Mouse (Mus musculus) adrenal gland (tissue): ENCODE measurements around the gene Rslcan18.
"Not testable (repeated sequence)": the region's sequence is repeated elsewhere in the genome, so short reads cannot be mapped to it uniquely, and the experiment has no call there.

ENCODE experiments used
- intact Hi-C: fragments of 180-260 bp; cut with DNase I; formaldehyde crosslinking; loops from one replicate; pipeline ENCODE4 v1.15.1; 2025
- long read RNA-seq, 2 experiments: library from polyadenylated mRNA; unstranded; transcript quantifications; one replicate each; pipeline ENCODE4 v2.0.0; 2020; ENCODE audit warnings: borderline replicate concordance in 1 of 2; ENCODE audit not compliant: insufficient replicate concordance in 1 of 2

The Rslcan18 gene
- long read RNA-seq, experiment 1, partial matches to known transcripts, result 0 of 1 reads
- long read RNA-seq, experiment 1, other reads (novel, unspliced or antisense), result 1 of 1 reads
- long read RNA-seq, experiment 2, result 0 reads

DNA sequence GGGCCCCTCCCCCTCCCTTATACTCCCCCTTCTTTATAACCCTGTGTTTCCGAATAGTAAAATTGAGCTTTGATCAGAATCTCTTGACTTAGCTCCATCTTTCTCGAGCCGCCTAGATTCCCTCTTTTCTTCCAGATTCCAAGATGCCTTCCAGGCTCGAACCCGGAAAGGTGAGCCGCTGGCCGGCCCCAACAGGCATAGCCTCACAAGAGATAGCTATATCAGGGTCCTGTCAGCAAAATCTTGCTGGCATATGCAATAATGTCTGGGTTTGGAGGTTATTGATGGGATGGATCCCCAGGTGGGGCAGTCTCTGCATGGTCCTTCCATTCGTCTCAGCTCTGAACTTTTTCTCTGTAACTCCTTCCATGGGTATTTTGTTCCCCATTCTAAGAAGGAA is at the start of gene Rslcan18:
Rslcan18 (minus strand) TSS at position 101 of the 400 bp plus-strand sequence.
- intact Hi-C loops, result not testable (repeated sequence)

DNA sequence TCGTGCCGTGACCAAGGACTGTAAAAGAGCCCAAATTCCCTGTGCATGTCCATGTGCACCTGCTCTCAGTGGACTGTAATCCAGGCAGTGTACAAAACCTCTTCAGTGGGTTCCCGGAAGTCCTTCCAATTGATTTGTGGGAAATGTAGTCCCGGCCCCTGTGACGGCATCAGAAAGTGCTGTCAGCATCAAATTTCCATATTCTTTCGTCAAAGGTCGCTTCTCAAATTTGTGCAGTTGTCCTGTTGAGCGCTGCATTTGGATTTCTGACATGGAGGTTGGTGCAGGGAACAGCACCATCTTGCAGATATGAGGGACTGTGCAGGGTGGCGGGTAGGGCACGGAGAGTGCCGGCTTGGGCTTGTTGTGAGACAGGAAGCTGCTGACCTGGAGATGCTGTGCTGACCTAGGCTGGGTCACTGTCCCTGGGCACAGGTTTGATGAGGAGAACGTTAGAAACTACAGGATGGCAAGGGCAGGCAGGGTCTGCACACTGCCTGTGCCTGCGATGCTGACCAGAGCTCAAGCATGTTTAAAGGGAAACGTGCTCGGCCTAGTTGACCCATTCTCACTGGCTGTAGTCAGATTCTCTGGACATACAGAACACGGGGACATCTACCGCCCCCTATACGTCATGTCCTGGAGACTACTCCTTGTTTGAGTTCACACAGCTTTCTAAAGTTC is 12.1 kb upstream of the Rslcan18 start:
- intact Hi-C loops, result loop anchor here (5.0 to 10.0 kb wide), 2 partner anchors 47 to 179 kb away; partner anchors contain the start of genes Rsl1 and Zfp457

GRCm38 (mm10) chr13:67127507-67127906 is 11.4 kb upstream of the Rslcan18 start:
- intact Hi-C loops, result loop anchor here (5.0 to 10.0 kb wide), 2 partner anchors 47 to 180 kb away; partner anchors contain the start of genes Rsl1 and Zfp457

GRCm38 (mm10) chr13:67124460-67124859 is 8.4 kb upstream of the Rslcan18 start:
- intact Hi-C loops, result loop anchor here (10.0 kb wide), 1 partner anchor 50 kb away; the partner anchor contains the start of gene Rsl1

GRCm38 (mm10) chr13:67121360-67121759 is 5.3 kb upstream of the Rslcan18 start, which contains the start of gene Zfp759:
Gene Zfp759 (plus strand): TSS chr13:67121660.
- intact Hi-C loops, result loop anchor here (10.0 kb wide), 1 partner anchor 53 kb away; the partner anchor contains the start of gene Rsl1

DNA sequence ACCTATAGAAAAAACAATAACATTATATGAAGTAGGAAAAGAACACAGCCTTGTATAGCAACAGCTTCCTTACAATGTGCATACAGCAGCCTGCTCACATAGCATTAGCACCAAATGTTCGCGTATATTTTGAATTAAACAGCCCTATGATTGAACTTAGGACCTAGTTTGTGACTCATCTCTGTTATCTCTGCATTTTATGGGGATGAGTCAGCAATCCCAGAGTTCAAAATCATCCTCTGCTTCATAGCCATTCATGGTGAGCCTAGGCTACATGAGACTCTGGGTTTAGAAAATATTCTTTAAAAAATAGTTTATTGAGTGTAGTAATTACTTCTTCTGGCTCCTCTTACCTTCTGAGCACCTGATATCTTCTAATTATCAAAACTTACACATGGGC is 2.8 kb downstream of the Rslcan18 start:
- intact Hi-C loops, result no loop called here

DNA sequence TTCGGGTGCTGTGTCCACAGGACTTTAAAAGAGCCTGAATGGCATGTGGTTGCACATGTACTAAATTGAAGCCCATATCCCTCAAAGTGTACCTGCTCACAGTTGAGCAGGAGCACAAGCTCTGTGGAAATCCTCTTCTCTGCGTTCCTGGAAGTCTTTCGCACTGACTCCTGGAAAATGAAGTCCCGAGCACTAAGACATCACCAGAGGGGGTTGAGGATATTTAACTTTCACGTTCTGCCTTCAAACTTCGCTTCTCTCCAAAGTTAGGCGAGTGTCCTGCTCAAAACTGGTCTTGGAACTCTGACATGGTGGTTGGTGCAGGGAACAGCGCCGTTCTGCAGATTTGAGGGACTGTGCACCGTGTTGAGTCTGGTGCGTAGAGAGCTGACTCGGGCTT is 4.0 kb downstream of the Rslcan18 start:
- intact Hi-C loops, result no loop called here

GRCm38 (mm10) chr13:67108821-67109206 is 7.2 kb downstream of the Rslcan18 start:
- intact Hi-C loops, result loop anchor here (5.0 to 10.0 kb wide), 2 partner anchors 47 to 104 kb away; partner anchors contain the start of gene Zfp712

DNA sequence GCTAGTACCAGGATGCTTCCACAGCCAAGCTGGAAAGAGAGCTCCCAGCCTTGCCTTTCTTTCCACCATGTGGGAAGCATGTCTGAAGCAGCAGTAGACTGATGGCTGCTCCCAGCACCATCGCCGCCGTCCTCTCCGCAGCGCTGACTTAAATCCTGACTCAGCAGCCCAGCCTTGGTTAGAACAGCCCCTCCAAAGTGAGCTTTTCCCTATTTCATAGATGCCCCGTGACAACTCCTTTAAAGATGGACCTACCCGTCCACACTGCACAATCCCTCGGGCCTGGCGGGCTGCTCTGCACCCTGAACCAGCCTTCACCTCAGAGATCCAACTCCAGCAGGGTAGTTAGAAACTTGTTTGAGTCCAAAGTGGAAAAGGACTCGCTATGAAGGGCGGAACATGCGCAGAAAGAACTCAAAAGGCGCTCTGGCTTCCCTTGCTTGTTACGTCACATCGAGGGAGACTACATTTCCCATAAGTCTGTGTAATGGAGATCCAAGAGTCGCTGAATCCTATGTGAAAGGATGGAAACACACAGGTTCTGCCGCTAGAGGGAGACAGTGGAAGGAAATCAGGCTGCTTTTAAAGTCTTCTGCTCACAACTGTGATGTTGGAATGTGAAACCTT is 7.8 kb downstream of the Rslcan18 start, which contains the start of gene Gm28557:
Gm28557 (minus strand) TSS at position 411 of the 627 bp plus-strand sequence.
- intact Hi-C loops, result loop anchor here (5.0 to 10.0 kb wide), 2 partner anchors 46 to 104 kb away; partner anchors contain the start of gene Zfp712

GRCm38 (mm10) chr13:67107681-67108080 is 8.4 kb downstream of the Rslcan18 start:
- intact Hi-C loops, result loop anchor here (5.0 to 10.0 kb wide), 2 partner anchors 45 to 103 kb away; partner anchors contain the start of gene Zfp712

DNA sequence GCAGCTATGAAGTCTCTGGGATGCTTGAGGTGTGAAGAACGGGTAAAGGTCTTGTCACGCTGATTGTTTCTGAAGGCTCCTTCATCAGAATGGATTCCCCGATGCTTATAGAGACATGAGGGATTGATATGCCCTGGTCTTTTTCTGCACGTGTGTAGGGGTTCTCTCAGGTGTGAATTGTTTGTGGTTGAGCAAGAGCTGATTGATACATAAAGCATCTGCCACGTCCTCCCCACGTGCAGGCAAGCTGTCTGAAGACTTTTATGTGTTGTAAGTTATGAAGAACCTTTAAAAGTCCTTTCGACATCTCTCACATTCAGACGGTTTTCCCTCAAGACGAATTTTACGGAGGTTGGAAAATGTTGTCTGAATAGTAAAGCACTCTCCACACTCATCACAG is 18.2 kb downstream of the Rslcan18 start, which contains the start of gene Zfp708:
Zfp708 (minus strand) TSS at position 101 of the 400 bp plus-strand sequence.
- intact Hi-C loops, result no loop called here

GRCm38 (mm10) chr13:67090154-67090553 is 25.9 kb downstream of the Rslcan18 start:
- intact Hi-C loops, result no loop called here

- intact Hi-C loops, result no loop called here
These were observed 34.1 kb downstream of the Rslcan18 start for GRCm38 (mm10) chr13:67081946-67082345.

GRCm38 (mm10) chr13:67081142-67081713 is 34.8 kb downstream of the Rslcan18 start:
- intact Hi-C loops, result no loop called here

GRCm38 (mm10) chr13:67077244-67077643 is 38.8 kb downstream of the Rslcan18 start:
- intact Hi-C loops, result no loop called here

GRCm38 (mm10) chr13:67072786-67073185 is 43.3 kb downstream of the Rslcan18 start:
- intact Hi-C loops, result no loop called here

DNA sequence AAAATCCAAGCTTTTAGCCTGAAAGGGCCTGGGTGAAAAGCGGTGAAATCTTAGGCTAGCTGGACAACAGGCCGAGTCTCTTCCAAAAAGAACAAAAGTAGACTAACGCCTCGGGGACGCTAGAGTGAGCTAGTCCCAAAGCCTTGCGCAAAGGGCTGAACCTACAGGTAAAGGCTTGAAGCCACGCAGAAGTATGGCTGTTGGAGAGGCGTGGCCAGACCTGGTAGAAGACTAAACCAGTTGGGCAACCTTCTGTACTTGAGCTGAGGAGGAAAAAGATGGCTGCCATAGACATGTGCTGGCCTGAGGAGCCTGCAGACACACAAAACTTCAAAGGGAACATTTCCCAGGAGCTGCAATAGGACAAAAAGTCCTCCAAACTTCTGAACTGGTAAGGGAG is 50.7 kb downstream of the Rslcan18 start:
- intact Hi-C loops, result no loop called here

- intact Hi-C loops, result loop anchor here (5.0 kb wide), 1 partner anchor 45 kb away; the partner anchor contains the start of gene Gm28557
These were observed 53.6 kb downstream of the Rslcan18 start for GRCm38 (mm10) chr13:67062427-67062826.

- intact Hi-C loops, result loop anchor here (5.0 kb wide), 1 partner anchor 46 kb away; the partner anchor contains the start of gene Gm28557
These were observed 55.2 kb downstream of the Rslcan18 start, which contains the start of gene Zfp712 for GRCm38 (mm10) chr13:67060786-67061358. Gene Zfp712 (minus strand): TSS chr13:67061170.

DNA sequence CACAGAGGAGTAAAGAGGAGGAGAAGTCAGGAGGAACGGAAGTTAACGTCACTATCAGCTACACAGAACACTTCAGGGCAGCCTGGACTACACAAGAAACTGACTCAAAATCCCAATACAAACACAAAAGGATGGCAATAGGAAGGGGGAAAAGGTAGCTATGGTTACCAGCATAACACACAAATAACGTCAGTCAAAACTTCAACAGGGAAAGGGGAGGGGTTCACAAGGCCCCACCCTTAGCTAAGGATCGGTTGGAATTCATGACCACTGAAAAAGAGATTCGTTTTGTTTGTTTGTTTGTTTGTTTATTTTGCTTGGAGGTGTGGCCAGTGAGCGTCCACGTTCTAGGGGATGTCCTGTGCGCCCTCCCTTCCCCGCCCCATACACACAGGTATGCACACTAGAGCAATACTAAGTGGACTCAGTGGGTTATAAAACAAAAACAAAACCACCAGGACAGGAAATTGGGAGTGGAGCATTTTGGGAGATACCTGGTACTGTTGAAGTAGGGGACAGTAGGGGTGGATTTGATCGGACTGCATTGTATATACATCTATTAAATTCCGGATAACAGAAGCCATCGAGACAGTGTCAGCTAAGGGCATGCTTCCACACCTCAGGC is 55.8 kb downstream of the Rslcan18 start:
- intact Hi-C loops, result loop anchor here (5.0 kb wide), 1 partner anchor 47 kb away; the partner anchor contains the start of gene Gm28557
